Mouse (Mus musculus): ENCODE results near the gene Gm3591. TPM values are rescaled to one million over a fixed set of nuclear protein-coding genes. Genes with fewer than 3 reads are reported as not detected.
"Not testable (repeated sequence)": the region's sequence is repeated elsewhere in the genome, so short reads cannot be mapped to it uniquely, and the experiment has no call there.

The Gm3591 gene
- total RNA-seq (2014; fragmentation: Nextera tagmentation) (not detected in 2 replicates), total RNA-seq (2017) (0.13 TPM in 1 of 2 replicates, not detected in the other)

GRCm38 (mm10) chr14:6412382-6412781 lies at the start of gene Gm3591:
Gene Gm3591, minus strand, starts transcription at chr14:6412482.
- ATAC-seq (replicated peaks; ENCODE audit: poor library complexity, severe bottlenecking), result not testable (repeated sequence)

- not testable (repeated sequence) for ATAC-seq (replicated peaks; ENCODE audit: poor library complexity, severe bottlenecking)
Measured at GRCm38 (mm10) chr14:6444511-6444910, 32.2 kb upstream of the Gm3591 start, which contains the start of gene Gm3594. Gene Gm3594, minus strand, starts transcription at chr14:6444611.

- ATAC-seq (replicated peaks; ENCODE audit: poor library complexity, severe bottlenecking), result not testable (repeated sequence)
Measured at GRCm38 (mm10) chr14:6440774-6441173, 28.5 kb upstream of the Gm3591 start.

- ATAC-seq (replicated peaks; ENCODE audit: poor library complexity, severe bottlenecking), result not testable (repeated sequence)
Measured at GRCm38 (mm10) chr14:6440206-6440605, 27.9 kb upstream of the Gm3591 start.

- ATAC-seq (replicated peaks; ENCODE audit: poor library complexity, severe bottlenecking), result not testable (repeated sequence)
Measured at GRCm38 (mm10) chr14:6426766-6427165, 14.5 kb upstream of the Gm3591 start.

GRCm38 (mm10) chr14:6426353-6426752 lies 14.1 kb upstream of the Gm3591 start:
- ATAC-seq (replicated peaks; ENCODE audit: poor library complexity, severe bottlenecking), result not testable (repeated sequence)

GRCm38 (mm10) chr14:6390219-6390618 lies 22.1 kb downstream of the Gm3591 start, which contains the start of gene Gm16440:
Gene Gm16440, minus strand, starts transcription at chr14:6390319.
- ATAC-seq (replicated peaks; ENCODE audit: poor library complexity, severe bottlenecking), result not testable (repeated sequence)

Other genes starting within 250 kb of the Gm3591 start
- not detected in 2 replicates for gene Gm21560, start 193.2 kb downstream of the Gm3591 start, total RNA-seq (2014; fragmentation: Nextera tagmentation)
- not detected in 2 replicates for gene Gm21560, start 193.2 kb downstream of the Gm3591 start, total RNA-seq (2017)
- not detected in 2 replicates for gene Gm3411, start 125.2 kb downstream of the Gm3591 start, total RNA-seq (2014; fragmentation: Nextera tagmentation)
- gene Gm3411, start 125.2 kb downstream of the Gm3591 start, total RNA-seq (2017), result not detected in 2 replicates
- gene Gm21103, start 107.6 kb downstream of the Gm3591 start, total RNA-seq (2014; fragmentation: Nextera tagmentation), result not detected in 2 replicates
- not detected in 2 replicates for gene Gm21103, start 107.6 kb downstream of the Gm3591 start, total RNA-seq (2017)
- gene Gm3618, start 68.8 kb downstream of the Gm3591 start, total RNA-seq (2014; fragmentation: Nextera tagmentation), result not detected in 2 replicates
- not detected in 2 replicates for gene Gm3618, start 68.8 kb downstream of the Gm3591 start, total RNA-seq (2017)
- gene Gm16440, start 22.2 kb downstream of the Gm3591 start, total RNA-seq (2014; fragmentation: Nextera tagmentation), result not detected in 2 replicates
- gene Gm16440, start 22.2 kb downstream of the Gm3591 start, total RNA-seq (2017), result not detected in 2 replicates
- not detected in 2 replicates for gene Gm3594, start 32.1 kb upstream of the Gm3591 start, total RNA-seq (2014; fragmentation: Nextera tagmentation)
- not detected in 2 replicates for gene Gm3594, start 32.1 kb upstream of the Gm3591 start, total RNA-seq (2017)
- not detected in 2 replicates for gene Gm8356, start 124.8 kb upstream of the Gm3591 start, total RNA-seq (2014; fragmentation: Nextera tagmentation)
- not detected in 2 replicates for gene Gm8356, start 124.8 kb upstream of the Gm3591 start, total RNA-seq (2017)
- not detected in 2 replicates for gene Gm3629, start 178.1 kb upstream of the Gm3591 start, total RNA-seq (2014; fragmentation: Nextera tagmentation)
- gene Gm3629, start 178.1 kb upstream of the Gm3591 start, total RNA-seq (2017), result not detected in 2 replicates
- gene Gm3460, start 209.9 kb upstream of the Gm3591 start, total RNA-seq (2014; fragmentation: Nextera tagmentation), result not detected in 2 replicates
- not detected in 2 replicates for gene Gm3460, start 209.9 kb upstream of the Gm3591 start, total RNA-seq (2017)

All from granulocyte monocyte progenitor cell, adult 5-6 weeks (primary cell).